Mouse (Mus musculus) liver, postnatal 0 days (tissue): ENCODE measurements around the gene H2-Ob.

Source experiments
- CTCF ChIP-seq: sonication (generic); IDR thresholded peaks from 2 replicates; pipeline ENCODE4 v1.5.1; 2016; ENCODE audit warnings: antibody characterized with exemption, low read depth
- EP300 ChIP-seq: IDR thresholded peaks from 2 replicates; pipeline ENCODE4 v1.6.1; 2016; ENCODE audit warnings: antibody characterized with exemption, low read depth, mild to moderate bottlenecking

DNA sequence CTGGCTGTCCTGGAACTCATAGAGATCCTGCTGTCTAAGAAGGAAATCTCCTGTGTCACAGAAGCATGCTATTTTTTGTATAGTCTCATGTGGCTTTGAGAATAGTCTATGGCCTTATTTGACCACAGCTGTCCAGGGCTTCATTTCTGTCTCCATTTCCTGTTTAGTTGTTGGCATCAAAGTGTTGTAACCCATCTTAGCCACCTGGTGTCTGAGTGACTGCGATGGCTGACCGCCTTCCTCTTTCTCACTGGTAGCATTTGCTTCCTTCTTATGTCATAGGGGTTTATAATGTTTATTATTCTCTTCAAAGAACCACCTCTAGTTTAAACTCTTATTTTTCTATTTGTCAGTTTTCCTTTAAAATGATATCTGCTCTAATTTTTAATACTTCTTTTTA, 10.1 kb downstream of the H2-Ob start:
- TF ChIP-seq CTCF (peak; percentile 39), EP300 (no peak)
